Mouse (Mus musculus): ENCODE measurements around the gene Pemt. TPM values are rescaled to one million over a fixed set of nuclear protein-coding genes. Genes with fewer than 3 reads are reported as not detected.

Pemt gene
- total and polyA plus RNA-seq, 3 experiments = 6.9 to 10.5 (median 7.8) TPM

DNA sequence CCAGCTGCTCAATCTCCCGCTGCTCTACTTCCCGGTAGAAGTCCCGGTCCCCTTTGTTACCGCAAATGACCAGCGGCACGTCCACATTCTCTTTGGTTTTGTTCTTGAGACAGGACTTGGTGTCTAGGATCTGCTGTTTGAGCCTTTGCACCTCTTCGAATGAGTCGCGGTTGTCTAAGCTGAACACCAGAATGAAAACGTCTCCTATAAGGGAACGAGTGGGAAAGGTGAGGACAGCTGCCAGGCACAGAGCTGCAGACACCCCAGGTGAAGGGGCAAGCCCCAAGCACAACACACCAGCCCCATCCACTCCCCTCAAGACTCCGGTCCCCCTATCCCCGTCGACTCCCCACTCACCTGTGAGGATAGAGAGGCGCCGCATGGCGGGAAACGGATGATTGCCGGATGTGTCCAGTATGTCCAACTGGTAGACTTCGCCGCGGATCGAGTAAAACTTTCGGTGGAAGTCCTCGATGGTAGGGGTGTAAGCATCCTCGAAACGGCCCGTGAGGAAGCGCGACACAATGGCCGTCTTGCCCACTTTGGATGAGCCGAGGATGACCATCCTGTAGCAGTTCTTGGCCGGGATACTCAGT, 82.0 kb downstream of the Pemt start:
- no peaks in the 10 kb centered on the region for H3K79me2 ChIP-seq (replicated peaks; ENCODE audit: control insufficient read depth, extremely low read depth, insufficient read depth, poor library complexity, severe bottlenecking)
- peak overlapping the region; percentile 39 for H3K9ac ChIP-seq (ENCODE audit: insufficient read depth, low read depth)
- dilution Hi-C loops (cut with MboI; ENCODE audit: extremely low pct_ligation_motif_present, extremely low pct_unique_long_range_greater_than_20kb, low sequenced_read_pairs) = no loop called here
- H3K9me3 ChIP-seq (replicated peaks; ENCODE audit: low read length) = no peaks in the 10 kb centered on the region
- TF ChIP-seq MEF2A (IDR thresholded peaks at IDR 0.05; ENCODE audit: borderline replicate concordance, low read depth, low read length) (no peak), MYC (IDR thresholded peaks at IDR 0.05; ENCODE audit: low read depth, low read length) (no peak), IRF4 (IDR thresholded peaks at IDR 0.05; ENCODE audit: low read depth, low read length) (no peak), CHD2 (IDR thresholded peaks at IDR 0.05; ENCODE audit: low read length) (no peak), UBTF (IDR thresholded peaks at IDR 0.05; ENCODE audit: low read depth, low read length) (no peak), ZC3H11A (IDR thresholded peaks at IDR 0.05; ENCODE audit: low read depth, low read length) (no peak), EP300 (IDR thresholded peaks at IDR 0.05; ENCODE audit: low read length) (no peak), CHD1 (IDR thresholded peaks at IDR 0.05; ENCODE audit: low read depth, low read length) (no peak), CTCF (conservative IDR thresholded peaks at IDR 0.05 in 1 of 2, IDR thresholded peaks at IDR 0.05 in 1 of 2; ENCODE audit: low read depth in 2 of 2, low read length in 2 of 2) (no peak), USF2 (conservative IDR thresholded peaks at IDR 0.05; ENCODE audit: low read depth, low read length) (no peak), SMC3 (IDR thresholded peaks at IDR 0.05; ENCODE audit: low read depth, low read length) (no peak), BHLHE40 (IDR thresholded peaks at IDR 0.05; ENCODE audit: low read depth, low read length) (no peak), MAZ (IDR thresholded peaks at IDR 0.05; ENCODE audit: low read depth, low read length) (no peak), JUN (IDR thresholded peaks at IDR 0.05; ENCODE audit: insufficient read depth, low read depth, low read length) (no peak)
- H3K27ac ChIP-seq (ENCODE audit: insufficient read depth, low read depth) = no peak overlapping the region
- no peak for DNase-seq (ENCODE audit: extremely low read depth)
- peaks cover 19 to 46% of the 10 kb centered on the region in 2 experiments for H3K36me3 ChIP-seq (replicated peaks in 1 of 2; ENCODE audit: control insufficient read depth in 1 of 2, insufficient read depth in 1 of 2, low read length in 1 of 2)
- H3K27me3 ChIP-seq (replicated peaks) = no peaks in the 10 kb centered on the region
- H3K4me3 ChIP-seq (replicated peaks in 1 of 3; ENCODE audit: low read depth in 2 of 3, low read length in 2 of 3, poor library complexity in 1 of 3) = peak overlapping the region in 1 of 3 experiments; percentile 56
- peak overlapping the region; percentile 75 for H3K4me2 ChIP-seq (ENCODE audit: insufficient read depth, low read depth, poor library complexity, severe bottlenecking)
- H3K4me1 ChIP-seq (ENCODE audit: control insufficient read depth in 1 of 2, insufficient read depth in 2 of 2) = peaks cover 14 to 45% of the 10 kb centered on the region in 2 experiments
- in situ Hi-C loops (cut with MboI; ENCODE audit: low pct_ligation_motif_present, low pct_unique_long_range_greater_than_20kb, low sequenced_read_pairs) = no loop called here

DNA sequence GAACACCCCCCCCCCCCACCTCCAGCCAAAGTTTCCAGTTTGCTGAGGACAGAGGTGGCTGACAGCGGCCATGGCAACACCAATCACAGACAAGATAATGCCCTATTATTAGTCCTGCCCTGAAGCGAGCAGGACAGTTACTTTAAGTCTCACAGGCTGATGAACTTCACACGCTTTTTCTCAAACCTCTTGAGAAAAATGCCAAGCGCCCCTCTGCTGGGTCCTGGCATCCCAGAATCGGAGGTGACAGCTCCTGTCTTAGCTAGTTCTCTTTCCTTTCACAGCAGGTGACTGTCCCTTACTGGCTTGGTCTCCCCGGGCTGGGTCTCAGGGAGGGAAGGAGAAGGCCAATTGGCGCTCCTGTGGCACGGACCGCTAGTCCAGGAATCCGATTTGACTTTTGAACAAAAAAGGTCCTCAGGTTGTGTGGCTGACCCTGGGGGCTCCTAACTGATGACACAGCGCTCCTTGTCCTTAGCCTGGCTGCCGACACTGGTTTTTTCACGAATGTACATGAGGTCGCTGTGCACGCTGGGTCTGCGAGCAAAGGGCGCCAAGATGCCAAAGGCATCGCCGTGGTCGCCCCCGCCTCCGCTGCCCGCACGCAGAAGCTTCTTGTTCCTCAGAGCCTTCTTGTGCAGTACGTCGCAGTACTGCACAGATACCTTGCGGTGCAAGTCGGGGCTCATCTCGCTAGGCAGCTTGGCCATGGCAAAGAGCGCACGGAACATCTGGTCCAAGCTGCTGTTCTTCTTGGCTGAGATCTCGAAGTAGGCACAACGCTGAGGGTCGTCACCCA, 82.7 kb downstream of the Pemt start:
- DNase-seq (ENCODE audit: extremely low read depth) = no peak
- in situ Hi-C loops (cut with MboI; ENCODE audit: low pct_ligation_motif_present, low pct_unique_long_range_greater_than_20kb, low sequenced_read_pairs) = no loop called here
- H3K4me1 ChIP-seq (ENCODE audit: control insufficient read depth in 1 of 2, insufficient read depth in 2 of 2) = peaks cover 14 to 51% of the 10 kb centered on the region in 2 experiments
- H3K27me3 ChIP-seq (replicated peaks) = no peaks in the 10 kb centered on the region
- TF ChIP-seq NRF1 (IDR thresholded peaks at IDR 0.05; ENCODE audit: low read depth, low read length) = no peak
- no peak for TF ChIP-seq JUN (IDR thresholded peaks at IDR 0.05; ENCODE audit: insufficient read depth, low read depth, low read length)
- no peak for TF ChIP-seq POLR2A (IDR thresholded peaks at IDR 0.05; ENCODE audit: low read depth, low read length)
- TF ChIP-seq ZKSCAN1 (IDR thresholded peaks at IDR 0.05; ENCODE audit: borderline replicate concordance, low read depth, low read length) = no peak
- TF ChIP-seq MEF2A (IDR thresholded peaks at IDR 0.05; ENCODE audit: borderline replicate concordance, low read depth, low read length) = no peak
- no peak for TF ChIP-seq MXI1 (IDR thresholded peaks at IDR 0.05; ENCODE audit: low read depth, low read length)
- TF ChIP-seq TBP (conservative IDR thresholded peaks at IDR 0.05; ENCODE audit: low read depth, low read length) = no peak
- TF ChIP-seq ETS1 (conservative IDR thresholded peaks at IDR 0.05; ENCODE audit: low read depth, low read length) = no peak
- TF ChIP-seq SMC3 (IDR thresholded peaks at IDR 0.05; ENCODE audit: low read depth, low read length) = no peak
- no peak overlapping the region for H3K27ac ChIP-seq (ENCODE audit: insufficient read depth, low read depth)
- H3K36me3 ChIP-seq (replicated peaks in 1 of 2; ENCODE audit: control insufficient read depth in 1 of 2, insufficient read depth in 1 of 2, low read length in 1 of 2) = peaks cover 19 to 50% of the 10 kb centered on the region in 2 experiments
- no peaks in the 10 kb centered on the region for H3K9me3 ChIP-seq (replicated peaks; ENCODE audit: low read length)
- H3K9ac ChIP-seq (ENCODE audit: insufficient read depth, low read depth) = no peak overlapping the region
- H3K4me3 ChIP-seq (replicated peaks in 1 of 3; ENCODE audit: low read depth in 2 of 3, low read length in 2 of 3, poor library complexity in 1 of 3) = no peak overlapping the region
- H3K4me2 ChIP-seq (ENCODE audit: insufficient read depth, low read depth, poor library complexity, severe bottlenecking) = no peak overlapping the region
- dilution Hi-C loops (cut with MboI; ENCODE audit: extremely low pct_ligation_motif_present, extremely low pct_unique_long_range_greater_than_20kb, low sequenced_read_pairs) = no loop called here
- no peaks in the 10 kb centered on the region for H3K79me2 ChIP-seq (replicated peaks; ENCODE audit: control insufficient read depth, extremely low read depth, insufficient read depth, poor library complexity, severe bottlenecking)

Data from CH12.LX (cell line).